Mouse (Mus musculus) adrenal gland, postnatal 4 days (tissue): ENCODE results near the gene Rab3gap2. TPM values are rescaled to one million over a fixed set of nuclear protein-coding genes. Genes with fewer than 3 reads are reported as not detected.

Experiments
- DNase-seq, 2 experiments: peaks; one replicate each; pipeline ENCODE4 v3.0.0; 2021 to 2022; ENCODE audit warnings: low spot score in 2 of 2, mixed read lengths in 2 of 2
- microRNA-seq: library from miRNA; unstranded; fragments of <30 nt; microRNA quantifications from one replicate; pipeline ENCODE4 v1.2.0, GENCODE M21; 2021
- total RNA-seq, 2 experiments: library from RNA; stranded (reverse); gene quantifications; 2 replicates each; pipeline ENCODE4 v1.2.3; 2021

Gene Rab3gap2
- total RNA-seq, 2 experiments from 2014 or later, result 45.9 to 51.1 TPM

DNA sequence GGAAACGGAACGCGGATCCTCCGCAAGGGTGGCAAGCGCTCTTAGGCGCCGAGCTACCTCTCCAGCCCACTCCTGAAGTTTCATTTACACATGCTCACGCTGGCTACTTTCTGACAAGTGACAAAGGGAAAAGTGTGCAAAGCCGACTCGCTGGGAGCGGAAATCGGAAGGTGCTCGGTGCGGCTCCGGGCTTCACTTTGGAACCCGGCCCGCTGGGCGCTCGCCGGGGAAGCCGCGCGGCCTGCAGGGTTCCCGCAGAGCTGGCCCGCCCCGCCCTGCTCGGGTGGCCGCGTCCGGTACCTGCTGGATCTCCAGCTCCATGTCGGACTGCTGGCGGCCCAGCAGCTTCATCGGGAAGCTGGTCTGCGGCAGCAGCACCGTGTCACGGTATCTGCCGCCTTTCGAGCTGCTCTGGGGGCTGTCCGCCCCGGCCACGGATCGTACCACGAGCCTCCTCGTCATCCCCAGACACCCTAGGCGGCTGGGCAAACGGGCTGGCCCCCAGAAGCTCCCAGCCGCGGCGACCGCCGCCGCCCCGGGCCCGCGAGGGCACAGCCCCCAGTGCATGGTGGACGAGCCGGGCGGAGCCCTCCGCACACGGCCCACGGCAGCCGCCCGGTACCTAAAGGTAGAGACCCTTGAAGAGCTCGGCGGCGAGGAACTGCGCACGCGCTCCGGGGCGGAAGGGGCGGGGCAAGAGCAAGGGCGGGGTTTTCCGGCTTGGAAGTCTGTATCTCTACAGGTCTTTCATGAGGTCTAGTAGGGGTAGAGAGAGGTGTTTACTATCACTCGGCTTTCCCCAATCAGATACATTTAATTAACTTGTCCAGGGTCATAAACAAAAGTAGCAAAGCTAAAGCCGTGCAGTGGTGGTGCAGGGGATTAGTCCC is 125.0 kb downstream of the Rab3gap2 start, which contains the start of gene Iars2:
Gene Iars2 (minus strand): TSS at position 676 of the 890 bp plus-strand sequence.
- DNase-seq, result peak; percentile 87 to 89

DNA sequence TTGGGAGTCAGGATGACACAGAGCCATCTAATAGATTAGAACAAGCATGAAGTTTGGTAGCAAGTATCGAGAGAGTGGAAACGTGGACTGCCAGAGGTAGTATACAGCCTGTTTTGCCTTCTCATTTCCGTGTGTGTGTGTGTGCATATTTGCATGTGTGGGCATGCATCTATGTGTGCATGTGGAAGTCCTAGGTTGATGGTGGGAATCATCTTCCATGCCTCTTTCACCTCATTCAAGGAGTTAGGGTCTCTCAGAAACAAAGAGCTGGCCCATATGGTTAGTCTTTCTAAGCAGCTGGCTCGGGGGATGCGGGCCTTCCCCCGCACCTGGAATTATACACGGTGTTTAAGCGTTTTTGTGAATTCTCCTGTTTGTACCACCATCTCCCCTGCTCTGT is 125.9 kb downstream of the Rab3gap2 start:
- no peak for DNase-seq

DNA sequence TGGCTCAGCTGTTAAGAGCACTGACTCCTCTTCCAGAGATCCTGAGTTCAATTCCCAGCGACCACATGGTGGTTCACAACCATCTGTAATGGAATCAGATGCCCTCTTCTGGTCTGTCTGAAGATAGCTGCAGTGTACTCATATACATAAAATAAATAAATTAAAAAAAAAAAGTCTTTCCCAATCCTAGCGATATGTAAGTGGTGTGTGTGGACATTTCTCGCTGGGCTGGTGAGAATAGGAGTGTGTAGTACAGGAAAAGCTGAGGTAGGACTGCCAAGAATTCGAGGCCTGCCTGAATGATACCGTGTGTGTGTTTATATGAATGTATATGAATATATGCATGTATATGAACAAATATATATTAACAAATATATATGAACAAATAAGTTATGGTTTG is 127.4 kb downstream of the Rab3gap2 start:
- DNase-seq, result no peak

DNA sequence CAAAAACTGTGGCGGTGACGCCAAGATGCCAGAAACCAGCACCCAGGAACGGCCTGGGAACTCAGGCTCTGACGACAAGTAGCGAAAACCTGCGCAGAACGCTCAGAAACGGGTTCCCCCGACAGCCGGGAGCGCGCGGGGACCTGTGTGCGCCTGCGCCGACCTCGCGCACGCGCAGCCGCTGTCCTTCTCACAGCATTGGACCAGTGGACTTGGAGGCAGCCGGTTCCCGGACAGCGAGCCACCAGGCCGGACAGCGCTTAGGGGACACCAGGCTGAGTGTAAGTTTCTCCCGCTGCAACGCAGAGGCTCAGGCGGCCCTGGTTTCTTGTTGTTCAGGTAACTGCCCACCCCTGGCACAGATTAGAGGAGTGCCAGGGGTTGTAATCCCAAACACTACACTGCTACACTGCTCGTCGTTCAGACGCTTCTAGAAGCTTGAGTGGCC is 128.1 kb downstream of the Rab3gap2 start, which contains the start of gene Bpnt1:
Gene Bpnt1 (plus strand): TSS at position 167 of the 448 bp plus-strand sequence.
- DNase-seq, result peak; percentile 74 to 79

DNA sequence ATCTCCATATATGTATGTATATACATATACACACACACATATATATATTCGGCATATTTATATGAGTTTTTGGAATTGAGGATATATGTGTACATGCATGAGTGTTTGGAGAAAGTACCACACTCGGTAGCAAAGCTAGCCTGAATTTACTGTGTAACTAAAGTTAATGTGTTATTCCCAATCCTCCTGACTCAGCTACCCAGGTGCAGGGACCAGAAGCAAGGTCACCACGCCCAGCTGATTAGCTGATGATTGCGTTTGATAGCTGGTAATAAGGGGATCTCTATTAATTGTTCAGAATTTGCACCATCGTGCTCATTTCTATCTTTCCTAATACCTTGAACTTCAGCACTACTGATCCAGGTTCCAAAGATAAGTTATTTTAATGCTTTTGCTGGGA is 129.7 kb downstream of the Rab3gap2 start:
- DNase-seq, result no peak

DNA sequence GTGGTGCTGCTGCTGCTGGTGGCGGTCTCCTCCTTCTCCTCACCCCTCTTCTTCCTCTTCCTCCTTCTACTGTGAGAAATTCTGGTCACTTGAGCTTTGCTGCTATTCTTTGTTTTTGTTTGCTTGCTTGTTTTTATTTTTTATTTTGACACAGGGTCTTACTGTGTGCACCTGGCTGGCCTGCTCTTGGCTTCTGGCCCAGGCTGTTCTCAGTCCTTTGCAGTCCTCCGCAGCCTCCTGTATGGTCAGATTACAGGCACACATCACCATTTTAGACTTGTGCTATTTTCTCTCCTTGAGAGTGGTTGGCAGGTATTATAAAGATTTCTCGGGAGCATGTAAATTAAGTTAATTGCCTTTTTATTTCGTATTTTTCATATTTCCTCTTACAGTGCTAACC is 130.2 kb downstream of the Rab3gap2 start:
- DNase-seq, result no peak

DNA sequence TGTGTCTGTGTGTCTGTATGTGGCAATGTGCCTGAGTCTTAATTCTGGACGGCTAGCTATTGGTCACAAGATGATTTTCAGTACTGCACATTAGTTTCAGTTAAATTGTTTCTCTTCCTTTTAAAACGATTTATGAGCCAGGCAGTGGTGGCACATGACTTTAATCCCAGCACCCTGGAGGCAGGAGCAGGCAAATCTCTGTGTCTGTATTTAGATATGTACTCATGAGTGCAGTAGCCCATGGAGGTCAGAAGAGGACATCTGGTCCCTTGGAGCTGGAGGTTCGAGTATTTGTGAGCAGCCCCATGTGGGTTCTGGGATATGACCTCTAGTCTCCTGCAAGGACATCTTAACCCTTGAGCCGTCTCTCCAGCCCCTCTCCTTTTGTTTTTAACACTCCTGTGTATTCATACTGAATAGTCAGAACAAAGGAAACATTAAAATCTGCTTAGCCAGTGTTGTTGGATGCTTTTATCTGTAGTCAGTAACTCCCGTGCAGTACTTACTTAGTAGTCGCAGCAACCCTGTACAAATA is 131.4 kb downstream of the Rab3gap2 start:
- DNase-seq, result no peak

Small RNAs within 50 kb of the gene (microRNA-seq; reads per million reads assigned to microRNA genes)
- gene Mir194-1 (not detected), gene Mir215 (6.8 reads per million, percentile 18 among the genes with 10 or more reads in this experiment), gene Mir664 (36.3 reads per million, percentile 34 among the genes with 10 or more reads in this experiment)

Other genes with a start within 250 kb of the Rab3gap2 start
- gene Mark1, start 204.5 kb upstream of the Rab3gap2 start, total RNA-seq, result 10 to 100 TPM; 16.4 to 18.2 TPM
- 100 to 1,000 TPM in 1 of 2 experiments, 10 to 100 TPM in 1; 95.2 to 101 TPM for gene Iars2, start 125.3 kb downstream of the Rab3gap2 start, total RNA-seq
- 10 to 100 TPM; 57.3 to 64.4 TPM for gene Bpnt1, start 128.0 kb downstream of the Rab3gap2 start, total RNA-seq
- 100 to 1,000 TPM in 1 of 2 experiments, 10 to 100 TPM in 1; 98.2 to 108 TPM for gene Eprs, start 158.9 kb downstream of the Rab3gap2 start, total RNA-seq